Mouse (Mus musculus) liver, adult 2 months (tissue): ENCODE measurements at regions not wholly inside any gene's neighbourhood (a gene's known extent, or its start where the extent isn't known, plus 50 kb on each side); places are given as distances from the start of the nearest gene placed in this dataset.

Experiments
- DNase-seq: peaks from one replicate; pipeline ENCODE4 v3.0.0-alpha.2; 2011; ENCODE audit warnings: low read depth, low spot score; ENCODE audit errors: extremely low read depth
- H3K27ac ChIP-seq: fragments of 200-500 bp; replicated peaks from 2 replicates; pipeline ENCODE4 v1.5.1; 2012; ENCODE audit warnings: low read depth, mild to moderate bottlenecking, control low read depth, inconsistent platforms, low read length; ENCODE audit not compliant: insufficient read depth
- H3K27me3 ChIP-seq: fragments of 200-500 bp; 2 replicates; pipeline ENCODE4 v1.6.1; 2012; ENCODE audit warnings: mild to moderate bottlenecking, moderate library complexity, low read length, inconsistent platforms; ENCODE audit not compliant: control insufficient read depth, insufficient read depth
- H3K36me3 ChIP-seq: fragments of 200-500 bp; 2 replicates; pipeline ENCODE4 v1.6.1; 2012; ENCODE audit warnings: low read length, inconsistent platforms; ENCODE audit not compliant: control insufficient read depth, insufficient read depth
- H3K4me1 ChIP-seq: fragments of 200-500 bp; 2 replicates; pipeline ENCODE4 v1.6.1; 2011; ENCODE audit warnings: low read length; ENCODE audit not compliant: control insufficient read depth, insufficient read depth
- H3K4me3 ChIP-seq: fragments of 200-500 bp; 2 replicates; pipeline ENCODE4 v1.5.1; 2011; ENCODE audit warnings: low read depth, mild to moderate bottlenecking, control low read depth, low read length, moderate library complexity; ENCODE audit not compliant: insufficient read depth
- H3K79me2 ChIP-seq: fragments of 200-500 bp; 2 replicates; pipeline ENCODE4 v1.6.1; 2012; ENCODE audit warnings: inconsistent platforms, mild to moderate bottlenecking, low read length, moderate library complexity; ENCODE audit not compliant: control insufficient read depth, insufficient read depth
- H3K9ac ChIP-seq: fragments of 200-500 bp; 2 replicates; pipeline ENCODE4 v1.6.1; 2012; ENCODE audit warnings: low read depth, mild to moderate bottlenecking, control low read depth, inconsistent platforms, low read length
- CTCF ChIP-seq: fragments of 200-500 bp; IDR thresholded peaks from 2 replicates; pipeline ENCODE4 v1.5.1; 2011; ENCODE audit warnings: low read depth, low read length, control low read depth
- POLR2A ChIP-seq: fragments of 200-500 bp; IDR thresholded peaks from 2 replicates; pipeline ENCODE4 v1.6.1; 2011; ENCODE audit warnings: low read length, control low read depth; ENCODE audit not compliant: insufficient read depth; ENCODE audit errors: extremely low read depth
- WGBS: fragments of 180-500 bp; shearing (Covaris S2); methylation state at CpG from one replicate; pipeline ENCODE4 v1.1.7; 2018; 5-methylcytosine and 5-hydroxymethylcytosine counted together

DNA sequence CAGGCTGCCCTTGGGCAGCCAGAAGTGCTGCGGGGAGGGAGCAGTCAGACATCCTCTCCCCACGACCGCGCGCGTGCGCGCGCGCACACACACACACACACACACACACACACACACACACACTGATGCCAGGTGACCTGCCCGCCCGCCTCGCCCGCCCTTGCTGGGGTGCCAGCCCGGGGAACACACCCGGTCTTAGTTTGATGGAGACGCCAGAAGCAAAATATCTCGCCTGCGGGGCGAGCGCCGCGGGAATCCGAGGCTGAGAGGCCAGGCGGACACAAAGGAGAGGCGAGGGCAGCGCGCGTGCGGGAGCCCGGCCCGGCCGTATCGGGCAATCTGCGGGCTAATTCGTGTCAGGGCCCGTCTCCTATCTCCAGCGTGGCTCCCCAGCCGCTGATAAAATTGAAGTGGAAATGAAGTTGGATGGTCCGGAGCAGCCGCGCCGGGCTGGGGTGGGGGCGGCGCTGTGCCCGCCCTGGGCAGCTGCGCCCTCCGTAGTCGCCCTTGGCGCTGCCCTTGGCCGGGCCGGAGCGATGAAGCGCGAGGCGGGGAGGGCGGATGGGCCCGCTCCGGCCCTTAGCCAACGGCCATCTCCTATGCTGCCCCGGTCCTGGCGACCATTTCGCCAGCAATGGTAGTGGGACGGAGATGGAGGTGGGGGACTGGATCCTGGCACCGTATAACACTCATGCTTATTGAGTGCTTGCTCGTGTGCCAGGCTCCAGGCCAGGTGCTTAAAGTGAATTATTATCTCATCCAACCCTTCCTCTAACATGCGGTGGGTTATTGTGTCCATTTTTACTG lies 117.2 kb upstream of the Lhx1 start:
- Histone ChIP-seq H3K4me1 (no peaks in the 10 kb centered on the region), H3K9ac (no peak overlapping the region), H3K27me3 (peaks cover 17% of the 10 kb centered on the region; the same call in 1 of the 2 replicates), H3K4me3 (no peak overlapping the region), H3K36me3 (no peaks in the 10 kb centered on the region), H3K79me2 (no peaks in the 10 kb centered on the region), H3K27ac (no peak overlapping the region)
- TF ChIP-seq CTCF (no peak), POLR2A (no peak)
- 5% methylated on average over 67 of the region's 67 CpGs for WGBS
- no peak for DNase-seq

DNA sequence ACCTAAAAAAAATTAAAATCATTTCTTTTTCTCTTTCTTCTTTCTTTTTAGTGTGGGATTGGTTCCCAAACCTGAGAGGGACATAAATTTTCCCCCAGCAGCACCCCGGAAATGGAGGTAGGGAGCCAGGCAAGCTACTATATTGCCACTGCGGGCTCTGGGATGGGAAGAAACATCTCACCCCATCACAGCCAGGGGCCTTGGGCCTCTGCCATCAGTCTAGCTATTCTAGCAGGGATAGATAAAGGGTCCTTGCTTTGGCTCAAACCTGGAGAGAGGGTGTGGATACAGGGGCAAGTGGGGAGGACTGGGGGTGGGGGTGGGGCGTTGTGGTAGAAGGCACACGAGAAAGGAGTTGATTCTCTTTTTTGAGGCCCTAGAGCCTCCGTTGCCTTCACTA lies 116.3 kb upstream of the Lhx1 start:
- DNase-seq: no peak
- 26% methylated on average over 5 of the region's 5 CpGs for WGBS
- no peak overlapping the region for H3K27ac ChIP-seq
- no peaks in the 10 kb centered on the region for H3K36me3 ChIP-seq
- no peaks in the 10 kb centered on the region for H3K79me2 ChIP-seq
- H3K4me3 ChIP-seq: no peak overlapping the region
- no peak for TF ChIP-seq CTCF
- H3K4me1 ChIP-seq: no peaks in the 10 kb centered on the region
- H3K9ac ChIP-seq: no peak overlapping the region
- H3K27me3 ChIP-seq: peaks cover 21% of the 10 kb centered on the region; the same call in 1 of the 2 replicates

GRCm38 (mm10) chr11:84638353-84638752 lies 113.0 kb upstream of the Lhx1 start:
- no peak for TF ChIP-seq POLR2A
- TF ChIP-seq CTCF: no peak
- 33% methylated on average over 9 of the region's 9 CpGs for WGBS
- H3K27me3 ChIP-seq: peaks cover 21% of the 10 kb centered on the region; the same call in 1 of the 2 replicates

DNA sequence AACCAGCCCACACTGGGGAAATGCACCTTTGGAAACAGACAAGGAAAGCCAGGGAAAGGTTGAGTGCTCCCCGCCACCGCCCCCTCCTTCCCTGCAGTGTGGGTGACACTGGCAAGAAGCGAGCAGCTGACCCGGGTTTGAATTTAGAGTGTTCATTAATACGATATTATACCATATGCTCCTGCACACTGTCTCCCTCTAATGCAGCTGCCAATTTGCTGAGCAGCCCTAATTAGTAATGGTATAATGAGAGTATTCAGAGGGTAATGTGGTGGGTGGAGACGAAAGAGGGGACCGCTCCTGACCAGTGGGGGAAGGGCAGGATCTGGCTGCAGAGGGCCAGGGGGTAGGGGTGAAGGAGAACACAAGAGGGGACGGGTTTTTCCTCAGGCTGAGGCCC lies 111.9 kb upstream of the Lhx1 start:
- no peaks in the 10 kb centered on the region for H3K79me2 ChIP-seq
- WGBS: 71% methylated on average over 8 of the region's 8 CpGs
- peaks cover 12% of the 10 kb centered on the region; the same call in 1 of the 2 replicates for H3K27me3 ChIP-seq
- DNase-seq: no peak
- H3K9ac ChIP-seq: no peak overlapping the region
- no peaks in the 10 kb centered on the region for H3K36me3 ChIP-seq
- no peak overlapping the region for H3K27ac ChIP-seq
- TF ChIP-seq POLR2A: no peak
- no peak for TF ChIP-seq CTCF
- no peak overlapping the region for H3K4me3 ChIP-seq
- H3K4me1 ChIP-seq: no peaks in the 10 kb centered on the region

More at GRCm38 (mm10) chr11:84638353-84638752, 113.0 kb upstream of the Lhx1 start:
- Histone ChIP-seq H3K4me1 (no peaks in the 10 kb centered on the region), H3K36me3 (no peaks in the 10 kb centered on the region), H3K4me3 (no peak overlapping the region), H3K79me2 (no peaks in the 10 kb centered on the region), H3K27ac (no peak overlapping the region), H3K9ac (no peak overlapping the region)
- no peak for DNase-seq

DNA sequence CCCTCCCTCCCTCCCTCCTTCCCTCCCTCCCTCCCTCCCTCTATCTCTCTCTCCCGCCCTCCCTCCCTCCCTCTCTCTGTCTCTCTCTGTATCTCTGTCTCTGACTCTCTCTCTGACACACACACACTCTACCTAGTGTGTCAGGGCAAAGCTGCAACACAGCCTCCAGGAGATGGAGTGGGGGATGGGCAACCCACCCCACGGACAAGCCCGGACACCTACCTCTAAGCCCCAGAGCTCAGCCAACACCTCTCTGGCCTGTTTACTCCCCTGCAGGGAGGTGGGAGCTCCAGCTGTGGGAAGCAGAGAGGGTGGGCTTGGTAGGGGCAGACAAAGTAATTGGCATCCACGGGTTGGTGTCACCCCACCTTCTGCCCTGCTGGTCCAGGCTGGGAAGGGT lies 109.7 kb upstream of the Lhx1 start:
- Histone ChIP-seq H3K36me3 (no peaks in the 10 kb centered on the region), H3K4me1 (no peaks in the 10 kb centered on the region), H3K27ac (no peak overlapping the region), H3K9ac (no peak overlapping the region), H3K4me3 (no peak overlapping the region), H3K79me2 (no peaks in the 10 kb centered on the region), H3K27me3 (0 out of 2 replicates have a peak, but pooled peaks cover 7% of the 10 kb centered on the region)
- no peak for DNase-seq
- TF ChIP-seq POLR2A (no peak), CTCF (no peak)
- WGBS: 18% methylated on average over 3 of the region's 4 CpGs

GRCm38 (mm10) chr11:84633300-84633699 lies 108.0 kb upstream of the Lhx1 start:
- H3K9ac ChIP-seq: no peak overlapping the region
- no peak overlapping the region for H3K27ac ChIP-seq
- H3K4me3 ChIP-seq: no peak overlapping the region
- H3K4me1 ChIP-seq: no peaks in the 10 kb centered on the region
- 55% methylated on average over 8 of the region's 8 CpGs for WGBS
- 0 out of 2 replicates have a peak, but pooled peaks cover 7% of the 10 kb centered on the region for H3K27me3 ChIP-seq
- no peak for TF ChIP-seq POLR2A
- no peak for TF ChIP-seq CTCF
- no peak for DNase-seq
- H3K79me2 ChIP-seq: no peaks in the 10 kb centered on the region
- no peaks in the 10 kb centered on the region for H3K36me3 ChIP-seq
